Mouse (Mus musculus) hindbrain, postnatal 0 days (tissue): ENCODE measurements around the gene Mettl8. TPM values are rescaled to one million over a fixed set of nuclear protein-coding genes. Genes with fewer than 3 reads are reported as not detected.

Source experiments
- ATAC-seq: fragments of 200-750 bp; cut with Nextera tagmentation; 2 replicates; pipeline ENCODE4 v1.8.0; 2017; ENCODE audit warnings: mild to moderate bottlenecking, moderate TSS enrichment, moderate library complexity
- DNase-seq: peaks from one replicate; pipeline ENCODE4 v3.0.0-alpha.2; 2015; ENCODE audit warnings: low spot score
- H3K27ac ChIP-seq: fragments of 300-500 bp; sonication (generic); 2 replicates; pipeline ENCODE4 v1.5.1; 2014; ENCODE audit warnings: mild to moderate bottlenecking
- H3K27me3 ChIP-seq: fragments of 300-500 bp; sonication (generic); 2 replicates; pipeline ENCODE4 v1.6.1; 2014; ENCODE audit warnings: low read length, mixed read lengths; ENCODE audit not compliant: insufficient read depth
- H3K36me3 ChIP-seq: fragments of 300-500 bp; sonication (generic); 2 replicates; pipeline ENCODE4 v1.6.1; 2014; ENCODE audit warnings: low read length, mixed read lengths; ENCODE audit not compliant: insufficient read depth
- H3K4me1 ChIP-seq: fragments of 300-500 bp; sonication (generic); 2 replicates; pipeline ENCODE4 v1.6.1; 2014; ENCODE audit warnings: antibody characterized with exemption, low read length, mixed read lengths; ENCODE audit not compliant: insufficient read depth
- H3K4me2 ChIP-seq: fragments of 300-500 bp; sonication (generic); 2 replicates; pipeline ENCODE4 v1.6.1; 2014; ENCODE audit warnings: low read depth, mild to moderate bottlenecking, low read length, moderate library complexity, mixed read lengths
- H3K4me3 ChIP-seq: fragments of 300-500 bp; sonication (generic); 2 replicates; pipeline ENCODE4 v1.5.1; 2014; ENCODE audit warnings: low read length
- H3K9ac ChIP-seq: fragments of 300-500 bp; sonication (generic); replicated peaks from 2 replicates; pipeline ENCODE4 v1.6.1; 2014; ENCODE audit warnings: mild to moderate bottlenecking, low read length, moderate library complexity, mixed read lengths
- H3K9me3 ChIP-seq: fragments of 300-500 bp; sonication (generic); 2 replicates; pipeline ENCODE4 v1.6.1; 2016; ENCODE audit warnings: low read length, mixed read lengths
- CTCF ChIP-seq: IDR thresholded peaks from 2 replicates; pipeline ENCODE4 v1.5.1; 2016; ENCODE audit warnings: antibody characterized with exemption, control low read depth, low read depth
- WGBS: fragments of 180-500 bp; shearing (Covaris S2); extraction: QIAGEN DNeasy Blood & Tissue Kit; methylation state at CpG from one replicate; pipeline ENCODE4 v1.1.7; 2014; 5-methylcytosine and 5-hydroxymethylcytosine counted together
- polyA plus RNA-seq: library from polyadenylated mRNA; unstranded; fragments of >200 nt; fragmentation: Nextera tagmentation; extraction: Ambion mirVana; gene quantifications from 2 replicates; pipeline ENCODE4 v1.2.1, GENCODE M21; 2015
- total RNA-seq: library from RNA; depleted of rRNA; stranded (reverse); fragments of >200 nt; gene quantifications from 2 replicates; pipeline ENCODE4 v1.2.3, GENCODE M21; 2014

Mettl8 gene
- total and polyA plus RNA-seq, 2 experiments from 2014 or later: 7.9 to 8.1 TPM

- Histone ChIP-seq H3K4me2 (0 out of 2 replicates have a peak overlapping the region, but pooled peaks have one; percentile 10), H3K4me3 (no peak overlapping the region), H3K9me3 (no peaks in the 10 kb centered on the region), H3K27ac (no peak overlapping the region; the same call in 1 of the 2 replicates), H3K9ac (no peak overlapping the region), H3K4me1 (no peaks in the 10 kb centered on the region), H3K27me3 (no peaks in the 10 kb centered on the region), H3K36me3 (no peaks in the 10 kb centered on the region; the same call in 1 of the 2 replicates)
- TF ChIP-seq CTCF: no peak
- 65% methylated on average over 16 of the region's 16 CpGs for WGBS
- ATAC-seq: no peak
- no peak for DNase-seq
These were observed 82.4 kb downstream of the Mettl8 start for GRCm38 (mm10) chr2:70972795-70973518.

- ATAC-seq (no peak), DNase-seq (no peak)
- no peaks in the 10 kb centered on the region for H3K27me3 ChIP-seq
- no peaks in the 10 kb centered on the region for H3K4me1 ChIP-seq
- no peak overlapping the region for H3K27ac ChIP-seq
- H3K4me3 ChIP-seq: no peak overlapping the region
- no peak for TF ChIP-seq CTCF
- no peak overlapping the region for H3K4me2 ChIP-seq
- no peaks in the 10 kb centered on the region for H3K9me3 ChIP-seq
- WGBS: 55% methylated on average over 7 of the region's 7 CpGs
- no peaks in the 10 kb centered on the region for H3K36me3 ChIP-seq
- no peak overlapping the region for H3K9ac ChIP-seq
These were observed 85.1 kb downstream of the Mettl8 start for GRCm38 (mm10) chr2:70970158-70970741.

- Histone ChIP-seq H3K27ac (no peak overlapping the region), H3K36me3 (no peaks in the 10 kb centered on the region), H3K9ac (no peak overlapping the region), H3K27me3 (no peaks in the 10 kb centered on the region), H3K4me3 (no peak overlapping the region), H3K9me3 (no peaks in the 10 kb centered on the region), H3K4me1 (no peaks in the 10 kb centered on the region), H3K4me2 (no peak overlapping the region)
- no peak for ATAC-seq
- TF ChIP-seq CTCF: no peak
- DNase-seq: no peak
- WGBS: 82% methylated on average over 2 of the region's 2 CpGs
These were observed 87.1 kb downstream of the Mettl8 start for GRCm38 (mm10) chr2:70968305-70968704.

- Histone ChIP-seq H3K36me3 (no peaks in the 10 kb centered on the region), H3K27ac (no peak overlapping the region), H3K9me3 (no peaks in the 10 kb centered on the region), H3K4me1 (no peaks in the 10 kb centered on the region), H3K4me2 (no peak overlapping the region), H3K9ac (no peak overlapping the region), H3K4me3 (no peak overlapping the region), H3K27me3 (no peaks in the 10 kb centered on the region)
- ATAC-seq (no peak), DNase-seq (no peak)
- 86% methylated on average over 1 of the region's 1 CpGs for WGBS
- no peak for TF ChIP-seq CTCF
These were observed 88.2 kb downstream of the Mettl8 start for GRCm38 (mm10) chr2:70967216-70967615.

GRCm38 (mm10) chr2:70964809-70965208 lies 90.6 kb downstream of the Mettl8 start:
- WGBS: 94% methylated on average over 2 of the region's 2 CpGs
- no peak for TF ChIP-seq CTCF

GRCm38 (mm10) chr2:70962921-70963320 lies 92.5 kb downstream of the Mettl8 start:
- no peaks in the 10 kb centered on the region for H3K36me3 ChIP-seq
- no peak overlapping the region for H3K4me2 ChIP-seq
- no peak overlapping the region for H3K4me3 ChIP-seq
- WGBS: 90% methylated on average over 1 of the region's 1 CpGs
- no peak for DNase-seq
- H3K9me3 ChIP-seq: no peaks in the 10 kb centered on the region
- no peak for TF ChIP-seq CTCF
- no peak overlapping the region for H3K27ac ChIP-seq
- no peaks in the 10 kb centered on the region for H3K4me1 ChIP-seq
- H3K27me3 ChIP-seq: no peaks in the 10 kb centered on the region
- no peak for ATAC-seq
- no peak overlapping the region for H3K9ac ChIP-seq

More at GRCm38 (mm10) chr2:70964809-70965208, 90.6 kb downstream of the Mettl8 start:
- ATAC-seq: no peak
- no peak overlapping the region for H3K4me2 ChIP-seq
- no peak overlapping the region for H3K9ac ChIP-seq
- H3K4me3 ChIP-seq: no peak overlapping the region
- no peak for DNase-seq
- H3K4me1 ChIP-seq: no peaks in the 10 kb centered on the region
- no peaks in the 10 kb centered on the region for H3K9me3 ChIP-seq
- no peaks in the 10 kb centered on the region for H3K36me3 ChIP-seq
- H3K27me3 ChIP-seq: no peaks in the 10 kb centered on the region
- H3K27ac ChIP-seq: no peak overlapping the region
